Mouse (Mus musculus): ENCODE results near the gene Ptk7. TPM values are rescaled to one million over a fixed set of nuclear protein-coding genes. Genes with fewer than 3 reads are reported as not detected.

Ptk7 gene
- polyA plus RNA-seq, 1 experiment from 2014 or later = 142 TPM

GRCm38 (mm10) chr17:46651755-46652547 is 22.6 kb upstream of the Ptk7 start:
- peak overlapping the region; percentile 87 for H3K4me2 ChIP-seq
- no peaks in the 10 kb centered on the region for H3K9me3 ChIP-seq
- H3K4me3 ChIP-seq = peak overlapping the region; percentile 70
- peaks cover 35% of the 10 kb centered on the region for H3K4me1 ChIP-seq
- ATAC-seq (ENCODE audit: borderline replicate concordance, extremely low read depth, low FRiP score, low TSS enrichment) = no peak
- peak overlapping the region; percentile 96; the same call in 1 of the 2 replicates for H3K27ac ChIP-seq
- H3K27me3 ChIP-seq = no peaks in the 10 kb centered on the region
- peaks cover 48% of the 10 kb centered on the region for H3K36me3 ChIP-seq
- H3K9ac ChIP-seq = peak overlapping the region; percentile 84
- 62% methylated on average over 20 of the region's 20 CpGs for WGBS

GRCm38 (mm10) chr17:46651292-46651691 is 22.0 kb upstream of the Ptk7 start:
- 66% methylated on average over 17 of the region's 17 CpGs for WGBS
- peak overlapping the region; percentile 87 for H3K4me2 ChIP-seq
- peaks cover 41% of the 10 kb centered on the region for H3K4me1 ChIP-seq
- H3K27ac ChIP-seq = peak overlapping the region; percentile 96
- peak overlapping the region; percentile 84 for H3K9ac ChIP-seq
- no peaks in the 10 kb centered on the region for H3K27me3 ChIP-seq
- H3K36me3 ChIP-seq = peaks cover 47% of the 10 kb centered on the region
- no peak for ATAC-seq (ENCODE audit: borderline replicate concordance, extremely low read depth, low FRiP score, low TSS enrichment)
- peak overlapping the region; percentile 70 for H3K4me3 ChIP-seq
- H3K9me3 ChIP-seq = no peaks in the 10 kb centered on the region

- Histone ChIP-seq H3K27me3 (no peaks in the 10 kb centered on the region), H3K4me3 (peak within 1 kb of the TSS; percentile 70), H3K4me2 (peak within 1 kb of the TSS; percentile 87), H3K27ac (peak within 1 kb of the TSS; percentile 96), H3K36me3 (peaks cover 40% of the 10 kb centered on the region), H3K9me3 (no peaks in the 10 kb centered on the region), H3K9ac (peak within 1 kb of the TSS; percentile 84), H3K4me1 (peaks cover 41% of the 10 kb centered on the region)
- ATAC-seq (ENCODE audit: borderline replicate concordance, extremely low read depth, low FRiP score, low TSS enrichment) = peak; percentile 94
- WGBS = under 1% methylated on average over 58 of the region's 58 CpGs
Measured at GRCm38 (mm10) chr17:46650232-46651031, 21.1 kb upstream of the Ptk7 start, which contains the start of gene Cul7. TSS of gene Cul7 (plus strand) at chr17:46650337.

GRCm38 (mm10) chr17:46649811-46650210 is 20.5 kb upstream of the Ptk7 start:
- Histone ChIP-seq H3K4me1 (peaks cover 47% of the 10 kb centered on the region), H3K27ac (peak overlapping the region; percentile 96), H3K36me3 (peaks cover 36% of the 10 kb centered on the region), H3K9ac (peak overlapping the region; percentile 84), H3K4me2 (peak overlapping the region; percentile 87), H3K4me3 (peak overlapping the region; percentile 70), H3K9me3 (no peaks in the 10 kb centered on the region), H3K27me3 (no peaks in the 10 kb centered on the region)
- 24% methylated on average over 15 of the region's 15 CpGs for WGBS
- no peak for ATAC-seq (ENCODE audit: borderline replicate concordance, extremely low read depth, low FRiP score, low TSS enrichment)

GRCm38 (mm10) chr17:46648436-46648835 is 19.1 kb upstream of the Ptk7 start:
- H3K9me3 ChIP-seq = no peaks in the 10 kb centered on the region

GRCm38 (mm10) chr17:46647279-46647678 is 18.0 kb upstream of the Ptk7 start:
- Histone ChIP-seq H3K27me3 (no peaks in the 10 kb centered on the region), H3K27ac (no peak overlapping the region), H3K9me3 (no peaks in the 10 kb centered on the region), H3K36me3 (peaks cover 13% of the 10 kb centered on the region; the same call in 1 of the 2 replicates), H3K4me1 (peaks cover 47% of the 10 kb centered on the region), H3K4me3 (no peak overlapping the region), H3K9ac (no peak overlapping the region), H3K4me2 (no peak overlapping the region; the same call in 1 of the 2 replicates)
- WGBS = 87% methylated on average over 7 of the region's 7 CpGs
- ATAC-seq (ENCODE audit: borderline replicate concordance, extremely low read depth, low FRiP score, low TSS enrichment) = no peak

More at GRCm38 (mm10) chr17:46648436-46648835, 19.1 kb upstream of the Ptk7 start:
- peaks cover 55% of the 10 kb centered on the region for H3K4me1 ChIP-seq
- no peak overlapping the region for H3K9ac ChIP-seq
- WGBS = 85% methylated on average over 9 of the region's 9 CpGs
- H3K27me3 ChIP-seq = no peaks in the 10 kb centered on the region
- H3K4me2 ChIP-seq = no peak overlapping the region
- H3K27ac ChIP-seq = no peak overlapping the region
- H3K4me3 ChIP-seq = no peak overlapping the region
- no peak for ATAC-seq (ENCODE audit: borderline replicate concordance, extremely low read depth, low FRiP score, low TSS enrichment)
- H3K36me3 ChIP-seq = peaks cover 23% of the 10 kb centered on the region

- Histone ChIP-seq H3K27ac (peak overlapping the region; percentile 85), H3K9ac (peak overlapping the region; percentile 95), H3K27me3 (no peaks in the 10 kb centered on the region), H3K36me3 (peaks cover 19% of the 10 kb centered on the region; the same call in 1 of the 2 replicates), H3K4me2 (peak overlapping the region; percentile 93), H3K4me1 (peaks cover 37% of the 10 kb centered on the region), H3K9me3 (no peaks in the 10 kb centered on the region), H3K4me3 (peak overlapping the region; percentile 97)
- WGBS = 0% methylated on average over 19 of the region's 19 CpGs
- ATAC-seq (ENCODE audit: borderline replicate concordance, extremely low read depth, low FRiP score, low TSS enrichment) = no peak
Measured at GRCm38 (mm10) chr17:46646322-46646662, 17.0 kb upstream of the Ptk7 start.

GRCm38 (mm10) chr17:46645561-46646321 is 16.4 kb upstream of the Ptk7 start, which contains the start of the genes Klc4 and Mrpl2:
TSS of gene Klc4 (minus strand) at chr17:46646022.
TSS of gene Mrpl2 (plus strand) at chr17:46646229.
- peak within 1 kb of the TSS; percentile 85 for H3K27ac ChIP-seq
- H3K9me3 ChIP-seq = no peaks in the 10 kb centered on the region
- H3K27me3 ChIP-seq = no peaks in the 10 kb centered on the region
- WGBS = under 1% methylated on average over 53 of the region's 53 CpGs
- H3K9ac ChIP-seq = peak within 1 kb of the TSS; percentile 95
- peak within 1 kb of the TSS; percentile 97 for H3K4me3 ChIP-seq
- H3K4me1 ChIP-seq = peaks cover 32% of the 10 kb centered on the region
- ATAC-seq (ENCODE audit: borderline replicate concordance, extremely low read depth, low FRiP score, low TSS enrichment) = peak; percentile 68
- peaks cover 23% of the 10 kb centered on the region; the same call in 1 of the 2 replicates for H3K36me3 ChIP-seq
- peak within 1 kb of the TSS; percentile 93 for H3K4me2 ChIP-seq

GRCm38 (mm10) chr17:46644916-46645475 is 15.7 kb upstream of the Ptk7 start:
- 6% methylated on average over 11 of the region's 11 CpGs for WGBS
- no peak for ATAC-seq (ENCODE audit: borderline replicate concordance, extremely low read depth, low FRiP score, low TSS enrichment)
- peaks cover 23% of the 10 kb centered on the region; the same call in 1 of the 2 replicates for H3K36me3 ChIP-seq

GRCm38 (mm10) chr17:46644152-46644805 is 15.0 kb upstream of the Ptk7 start:
- H3K4me1 ChIP-seq = peaks cover 25% of the 10 kb centered on the region
- H3K36me3 ChIP-seq = peaks cover 28% of the 10 kb centered on the region; the same call in 1 of the 2 replicates
- peak overlapping the region; percentile 93; the same call in 1 of the 2 replicates for H3K4me2 ChIP-seq
- no peaks in the 10 kb centered on the region for H3K9me3 ChIP-seq
- H3K4me3 ChIP-seq = peak overlapping the region; percentile 97; the same call in 1 of the 2 replicates
- WGBS = 90% methylated on average over 12 of the region's 12 CpGs
- H3K27me3 ChIP-seq = no peaks in the 10 kb centered on the region
- no peak for ATAC-seq (ENCODE audit: borderline replicate concordance, extremely low read depth, low FRiP score, low TSS enrichment)
- no peak overlapping the region for H3K27ac ChIP-seq
- 0 out of 2 replicates have a peak overlapping the region, but pooled peaks have one; percentile 68 for H3K9ac ChIP-seq

More at GRCm38 (mm10) chr17:46644916-46645475, 15.7 kb upstream of the Ptk7 start:
- no peaks in the 10 kb centered on the region for H3K9me3 ChIP-seq
- peaks cover 32% of the 10 kb centered on the region for H3K4me1 ChIP-seq
- no peaks in the 10 kb centered on the region for H3K27me3 ChIP-seq
- H3K4me3 ChIP-seq = peak overlapping the region; percentile 97
- H3K9ac ChIP-seq = peak overlapping the region; percentile 68
- H3K4me2 ChIP-seq = peak overlapping the region; percentile 93
- H3K27ac ChIP-seq = peak overlapping the region; percentile 73

Measured in lung, embryonic 15.5 days (tissue).